Mouse (Mus musculus) erythroblast, embryonic 14.5 days (primary cell): Measurements from ENCODE around the gene Dync1h1.

Source experiments
- GATA1 ChIP-seq: IDR thresholded peaks from 2 replicates; pipeline ENCODE4 v1.6.1; 2012; ENCODE audit warnings: low read length, inconsistent platforms, mixed read lengths
- TAL1 ChIP-seq: IDR thresholded peaks from 3 replicates; pipeline ENCODE4 v1.6.1; 2012; ENCODE audit warnings: low read length, inconsistent platforms, mixed read lengths

DNA sequence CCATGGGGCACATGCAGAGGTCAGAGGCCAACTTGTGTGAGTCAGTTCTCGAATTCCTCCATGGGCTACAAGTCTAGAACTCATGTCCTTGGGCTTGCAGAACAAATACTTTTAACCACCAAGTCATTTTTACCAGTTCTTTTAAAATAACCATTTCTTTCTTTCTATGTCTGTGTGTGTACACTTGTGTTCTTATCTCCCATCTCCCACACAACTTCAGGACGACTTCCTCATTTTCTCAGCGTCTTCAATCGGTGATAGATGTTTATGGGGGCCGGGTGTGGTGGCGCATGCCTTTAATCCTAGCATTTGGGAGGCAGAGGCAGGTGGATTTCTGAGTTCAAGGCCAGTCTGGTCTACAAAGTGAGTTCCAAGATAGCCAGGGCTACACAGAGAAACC is 113.0 kb downstream of the Dync1h1 start:
- TF ChIP-seq TAL1 = no peak
- no peak for TF ChIP-seq GATA1
